In genomic region chr8:34546815-34547214, GRCm38 (mm10) we compare ENCODE assay signal across 9 mouse cellular contexts.
DNase-seq lines count a peak whose midpoint lies in the region; ATAC-seq and TF ChIP-seq lines count a peak whose summit lies in the region.
"Had no signal": no experiment of that assay in that cellular context is flagged by ENCODE, and none has a peak within 500 bp of the region (broad histone marks: within the 10 kb centered on the region; RNA-seq: fewer than 3 reads in every experiment).

No protein-coding gene starts in this region.

- WGBS in heart, embryonic 10.5 days = 15% methylated on average over 11 of the region's 11 CpGs
- 27% methylated on average over 11 of the region's 11 CpGs for WGBS in intestine, embryonic 15.5 days
- 24% methylated on average over 10 of the region's 11 CpGs for WGBS in midbrain, postnatal 0 days

- TF ChIP-seq CTCF in midbrain, postnatal 0 days (IDR thresholded peaks at IDR 0.05) = no peak
- TF ChIP-seq CTCF in left cerebral cortex, adult 2 months (IDR thresholded peaks at IDR 0.05) = no peak

- ATAC-seq in activated CD4-positive, CD25-positive, alpha-beta regulatory T cell, adult 4 months = peak; percentile 65
- no peak for ATAC-seq in intestine, embryonic 15.5 days
- no peak for ATAC-seq in midbrain, postnatal 0 days (ENCODE audit: low FRiP score)

- H3K9ac ChIP-seq in intestine, embryonic 15.5 days = no peak overlapping the region
- no peak overlapping the region for H3K9ac ChIP-seq in midbrain, postnatal 0 days (replicated peaks; ENCODE audit: low read length, poor library complexity, severe bottlenecking)

- H3K4me3 ChIP-seq in heart, embryonic 10.5 days = peak overlapping the region; percentile 47
- H3K4me3 ChIP-seq in intestine, embryonic 15.5 days (replicated peaks) = no peak overlapping the region
- H3K4me3 ChIP-seq in midbrain, postnatal 0 days (ENCODE audit: low read depth, low read length) = no peak overlapping the region
- no peak overlapping the region for H3K4me3 ChIP-seq in left cerebral cortex, adult 2 months

- intact Hi-C loops in left cerebral cortex, adult 2 months (cut with DNase I) = no loop called here

- no peaks in the 10 kb centered on the region for H3K27me3 ChIP-seq in heart, embryonic 10.5 days (ENCODE audit: insufficient read depth, poor library complexity, severe bottlenecking)
- H3K27me3 ChIP-seq in intestine, embryonic 15.5 days (replicated peaks) = no peaks in the 10 kb centered on the region
- H3K27me3 ChIP-seq in midbrain, postnatal 0 days (ENCODE audit: insufficient read depth, low read length) = no peaks in the 10 kb centered on the region

- H3K27ac ChIP-seq in heart, embryonic 10.5 days = no peak overlapping the region
- H3K27ac ChIP-seq in intestine, embryonic 15.5 days = no peak overlapping the region
- H3K27ac ChIP-seq in midbrain, postnatal 0 days (ENCODE audit: low read depth, low read length) = no peak overlapping the region
- no peak overlapping the region for H3K27ac ChIP-seq in left cerebral cortex, adult 2 months

- no peak for DNase-seq in heart, embryonic 10.5 days (ENCODE audit: low spot score)
- no peak for DNase-seq in heart, adult 11 months
- DNase-seq in midbrain, postnatal 0 days (ENCODE audit: low spot score) = no peak
- DNase-seq in ovary, postnatal 10 days (ENCODE audit: low spot score) = no peak
- no peak for DNase-seq in left cerebral cortex, adult 2 months (ENCODE audit: extremely low spot score in 1 of 2, low spot score in 2 of 2)
- DNase-seq in gastrocnemius, adult 18-20 months (ENCODE audit: low spot score) = no peak
- DNase-seq: lung, adult 18-20 months had no signal

- peak overlapping the region; percentile 41 for H3K4me2 ChIP-seq in intestine, embryonic 15.5 days (replicated peaks)
- H3K4me2 ChIP-seq in midbrain, postnatal 0 days (ENCODE audit: low read depth, low read length, poor library complexity, severe bottlenecking) = 0 out of 2 replicates have a peak overlapping the region, but pooled peaks have one; percentile 18

- no peaks in the 10 kb centered on the region for H3K4me1 ChIP-seq in heart, embryonic 10.5 days
- 0 out of 2 replicates have a peak, but pooled peaks cover 3% of the 10 kb centered on the region for H3K4me1 ChIP-seq in intestine, embryonic 15.5 days (replicated peaks)
- H3K4me1 ChIP-seq in midbrain, postnatal 0 days (ENCODE audit: insufficient read depth, low read length) = no peaks in the 10 kb centered on the region

- H3K36me3 ChIP-seq in heart, embryonic 10.5 days = no peaks in the 10 kb centered on the region
- H3K36me3 ChIP-seq in intestine, embryonic 15.5 days = no peaks in the 10 kb centered on the region
- H3K36me3 ChIP-seq in midbrain, postnatal 0 days (ENCODE audit: insufficient read depth, low read length) = no peaks in the 10 kb centered on the region

- H3K9me3 ChIP-seq in heart, embryonic 10.5 days = no peaks in the 10 kb centered on the region
- no peaks in the 10 kb centered on the region for H3K9me3 ChIP-seq in intestine, embryonic 15.5 days
- no peaks in the 10 kb centered on the region for H3K9me3 ChIP-seq in midbrain, postnatal 0 days (ENCODE audit: low read length)
